Mouse (Mus musculus) E14TG2a.4 (cell line): ENCODE measurements around the gene Syt1.

ENCODE experiments used
- CTCF ChIP-seq: conservative IDR thresholded peaks from 2 replicates; pipeline ENCODE4 v1.5.1; 2014; ENCODE audit warnings: low read length
- NANOG ChIP-seq: IDR thresholded peaks from 2 replicates; pipeline ENCODE4 v1.6.1; 2014; ENCODE audit warnings: borderline replicate concordance, low read length, mixed read lengths
- POU5F1 ChIP-seq: IDR thresholded peaks from 2 replicates; pipeline ENCODE4 v1.6.1; 2014; ENCODE audit warnings: low read length, borderline replicate concordance

- TF ChIP-seq CTCF: no peak
- no peak for TF ChIP-seq POU5F1
- no peak for TF ChIP-seq NANOG
Measured at GRCm38 (mm10) chr10:108455883-108456282, 554.9 kb downstream of the Syt1 start.
